Mouse (Mus musculus) midbrain, postnatal 0 days (tissue): Measurements from ENCODE around the gene Ino80b. TPM values are rescaled to one million over a fixed set of nuclear protein-coding genes. Genes with fewer than 3 reads are reported as not detected.

ENCODE experiments used
- ATAC-seq: fragments of 200-750 bp; cut with Nextera tagmentation; 2 replicates; pipeline ENCODE4 v1.8.0; 2017; ENCODE audit warnings: moderate number of reproducible peaks, mild to moderate bottlenecking, moderate TSS enrichment, moderate library complexity; ENCODE audit not compliant: low FRiP score
- DNase-seq: peaks from one replicate; pipeline ENCODE4 v3.0.0-alpha.2; 2015; ENCODE audit warnings: low spot score
- H3K27ac ChIP-seq: fragments of 300-500 bp; sonication (generic); 2 replicates; pipeline ENCODE4 v1.5.1; 2014; ENCODE audit warnings: low read depth, mild to moderate bottlenecking, low read length, mixed read lengths
- H3K27me3 ChIP-seq: fragments of 300-500 bp; sonication (generic); 2 replicates; pipeline ENCODE4 v1.6.1; 2014; ENCODE audit warnings: low read length, control low read depth, mixed read lengths; ENCODE audit not compliant: insufficient read depth
- H3K36me3 ChIP-seq: fragments of 300-500 bp; sonication (generic); 2 replicates; pipeline ENCODE4 v1.6.1; 2014; ENCODE audit warnings: low read length, control low read depth, mixed read lengths; ENCODE audit not compliant: insufficient read depth
- H3K4me1 ChIP-seq: fragments of 300-500 bp; sonication (generic); 2 replicates; pipeline ENCODE4 v1.6.1; 2014; ENCODE audit warnings: mild to moderate bottlenecking, control low read depth, antibody characterized with exemption, low read length, mixed read lengths; ENCODE audit not compliant: insufficient read depth
- H3K4me2 ChIP-seq: fragments of 300-500 bp; sonication (generic); 2 replicates; pipeline ENCODE4 v1.6.1; 2014; ENCODE audit warnings: low read depth, mild to moderate bottlenecking, low read length, mixed read lengths; ENCODE audit not compliant: poor library complexity, severe bottlenecking
- H3K4me3 ChIP-seq: fragments of 300-500 bp; sonication (generic); 2 replicates; pipeline ENCODE4 v1.5.1; 2014; ENCODE audit warnings: low read depth, mild to moderate bottlenecking, low read length, moderate library complexity
- H3K9ac ChIP-seq: fragments of 300-500 bp; sonication (generic); replicated peaks from 2 replicates; pipeline ENCODE4 v1.6.1; 2014; ENCODE audit warnings: mild to moderate bottlenecking, low read length, moderate library complexity, mixed read lengths; ENCODE audit not compliant: poor library complexity, severe bottlenecking
- H3K9me3 ChIP-seq: fragments of 300-500 bp; sonication (generic); 2 replicates; pipeline ENCODE4 v1.6.1; 2016; ENCODE audit warnings: low read length, control low read depth
- CTCF ChIP-seq: IDR thresholded peaks from 2 replicates; pipeline ENCODE4 v1.5.1; 2016; ENCODE audit warnings: antibody characterized with exemption, mild to moderate bottlenecking
- WGBS: fragments of 180-500 bp; shearing (Covaris S2); extraction: QIAGEN DNeasy Blood & Tissue Kit; methylation state at CpG from one replicate; pipeline ENCODE4 v1.1.7; 2014; 5-methylcytosine and 5-hydroxymethylcytosine counted together
- polyA plus RNA-seq: library from polyadenylated mRNA; unstranded; fragments of >200 nt; fragmentation: Nextera tagmentation; extraction: Ambion mirVana; gene quantifications from 2 replicates; pipeline ENCODE4 v1.2.1, GENCODE M21; 2015
- total RNA-seq: library from RNA; depleted of rRNA; stranded (reverse); fragments of >200 nt; gene quantifications from 2 replicates; pipeline ENCODE4 v1.2.3, GENCODE M21; 2014

Gene Ino80b
- total and polyA plus RNA-seq, 2 experiments from 2014 or later: 14.6 to 40.9 TPM

GRCm38 (mm10) chr6:83115682-83116372 is 9.4 kb downstream of the Ino80b start:
- Histone ChIP-seq H3K4me2 (peak overlapping the region; percentile 94), H3K4me1 (peaks cover 9% of the 10 kb centered on the region; the same call in 1 of the 2 replicates), H3K9me3 (no peaks in the 10 kb centered on the region), H3K27me3 (no peaks in the 10 kb centered on the region), H3K9ac (peak overlapping the region; percentile 66), H3K4me3 (peak overlapping the region; percentile 72), H3K36me3 (peaks cover 19% of the 10 kb centered on the region), H3K27ac (peak overlapping the region; percentile 82)
- DNase-seq (peak; percentile 23), ATAC-seq (peak; percentile 64)
- WGBS: 2% methylated on average over 34 of the region's 48 CpGs
- no peak for TF ChIP-seq CTCF

GRCm38 (mm10) chr6:83115011-83115671 is 10.1 kb downstream of the Ino80b start, which contains the start of gene Mogs:
Gene Mogs, plus strand, starts transcription at chr6:83115496.
- H3K9me3 ChIP-seq: no peaks in the 10 kb centered on the region
- no peaks in the 10 kb centered on the region for H3K27me3 ChIP-seq
- peak within 1 kb of the TSS; percentile 66 for H3K9ac ChIP-seq
- peak within 1 kb of the TSS; percentile 94 for H3K4me2 ChIP-seq
- peak within 1 kb of the TSS; percentile 82 for H3K27ac ChIP-seq
- peak within 1 kb of the TSS; percentile 72 for H3K4me3 ChIP-seq
- 1% methylated on average over 47 of the region's 58 CpGs for WGBS
- DNase-seq (peak; percentile 91), ATAC-seq (peak; percentile 86)
- H3K36me3 ChIP-seq: peaks cover 19% of the 10 kb centered on the region
- H3K4me1 ChIP-seq: peaks cover 4% of the 10 kb centered on the region; the same call in 1 of the 2 replicates
- peak; percentile 52 for TF ChIP-seq CTCF

GRCm38 (mm10) chr6:83111510-83112136 is 13.6 kb downstream of the Ino80b start:
- Histone ChIP-seq H3K27ac (no peak overlapping the region), H3K4me3 (no peak overlapping the region), H3K4me1 (peaks cover 10% of the 10 kb centered on the region; the same call in 1 of the 2 replicates), H3K27me3 (no peaks in the 10 kb centered on the region), H3K4me2 (no peak overlapping the region), H3K9me3 (no peaks in the 10 kb centered on the region), H3K9ac (no peak overlapping the region), H3K36me3 (0 out of 2 replicates have a peak, but pooled peaks cover 8% of the 10 kb centered on the region)
- 93% methylated on average over 4 of the region's 4 CpGs for WGBS
- no peak for TF ChIP-seq CTCF
- no peak for ATAC-seq
- DNase-seq: no peak

- no peak for TF ChIP-seq CTCF
- Histone ChIP-seq H3K36me3 (peaks cover 17% of the 10 kb centered on the region; the same call in 1 of the 2 replicates), H3K9me3 (no peaks in the 10 kb centered on the region), H3K9ac (peak within 1 kb of the TSS; percentile 81), H3K27me3 (no peaks in the 10 kb centered on the region), H3K4me2 (peak within 1 kb of the TSS; percentile 88), H3K27ac (peak within 1 kb of the TSS; percentile 89), H3K4me1 (peaks cover 10% of the 10 kb centered on the region; the same call in 1 of the 2 replicates), H3K4me3 (peak within 1 kb of the TSS; percentile 81)
- DNase-seq: peak; percentile 87
- ATAC-seq: peak; percentile 90
- 1% methylated on average over 76 of the region's 76 CpGs for WGBS
Observed at GRCm38 (mm10) chr6:83108762-83109668, 16.2 kb downstream of the Ino80b start, which contains the start of gene Mrpl53. Gene Mrpl53, plus strand, starts transcription at chr6:83109040.
